Mouse (Mus musculus): ENCODE results near the gene Arhgap19. TPM values are rescaled to one million over a fixed set of nuclear protein-coding genes. Genes with fewer than 3 reads are reported as not detected.

Arhgap19 gene
- polyA plus RNA-seq, 1 experiment from 2014 or later, result 14.2 TPM

- WGBS, result 32% methylated on average over 12 of the region's 12 CpGs
- Histone ChIP-seq H3K4me3 (ENCODE audit: low read length) (no peak overlapping the region), H3K4me1 (ENCODE audit: control insufficient read depth, insufficient read depth, low read length) (no peaks in the 10 kb centered on the region), H3K9me3 (ENCODE audit: control insufficient read depth, low read length) (no peaks in the 10 kb centered on the region), H3K9ac (ENCODE audit: low read depth, low read length) (no peak overlapping the region), H3K27ac (ENCODE audit: low read length) (no peak overlapping the region), H3K4me2 (ENCODE audit: low read depth, low read length) (no peak overlapping the region), H3K36me3 (ENCODE audit: control insufficient read depth, insufficient read depth, low read length) (no peaks in the 10 kb centered on the region), H3K27me3 (replicated peaks; ENCODE audit: control insufficient read depth, insufficient read depth, low read length) (no peaks in the 10 kb centered on the region)
- ATAC-seq, result peak; percentile 79
Measured at GRCm38 (mm10) chr19:41763870-41764660, 37.8 kb downstream of the Arhgap19 start.

- H3K36me3 ChIP-seq (ENCODE audit: control insufficient read depth, insufficient read depth, low read length), result no peaks in the 10 kb centered on the region
- H3K9me3 ChIP-seq (ENCODE audit: control insufficient read depth, low read length), result no peaks in the 10 kb centered on the region
- H3K4me1 ChIP-seq (ENCODE audit: control insufficient read depth, insufficient read depth, low read length), result no peaks in the 10 kb centered on the region
- no peak overlapping the region for H3K4me2 ChIP-seq (ENCODE audit: low read depth, low read length)
- no peak overlapping the region for H3K27ac ChIP-seq (ENCODE audit: low read length)
- no peak overlapping the region for H3K4me3 ChIP-seq (ENCODE audit: low read length)
- H3K27me3 ChIP-seq (replicated peaks; ENCODE audit: control insufficient read depth, insufficient read depth, low read length), result no peaks in the 10 kb centered on the region
- no peak for ATAC-seq
- 39% methylated on average over 9 of the region's 9 CpGs for WGBS
- H3K9ac ChIP-seq (ENCODE audit: low read depth, low read length), result no peak overlapping the region; the same call in 1 of the 2 replicates
Measured at GRCm38 (mm10) chr19:41761529-41761928, 40.3 kb downstream of the Arhgap19 start.

GRCm38 (mm10) chr19:41759765-41760164 lies 42.1 kb downstream of the Arhgap19 start:
- no peak overlapping the region for H3K9ac ChIP-seq (ENCODE audit: low read depth, low read length)
- no peak overlapping the region for H3K27ac ChIP-seq (ENCODE audit: low read length)
- no peak overlapping the region for H3K4me3 ChIP-seq (ENCODE audit: low read length)
- no peak overlapping the region for H3K4me2 ChIP-seq (ENCODE audit: low read depth, low read length)
- 80% methylated on average over 6 of the region's 6 CpGs for WGBS
- no peak for ATAC-seq
- H3K36me3 ChIP-seq (ENCODE audit: control insufficient read depth, insufficient read depth, low read length), result no peaks in the 10 kb centered on the region
- H3K27me3 ChIP-seq (replicated peaks; ENCODE audit: control insufficient read depth, insufficient read depth, low read length), result no peaks in the 10 kb centered on the region
- H3K9me3 ChIP-seq (ENCODE audit: control insufficient read depth, low read length), result no peaks in the 10 kb centered on the region
- H3K4me1 ChIP-seq (ENCODE audit: control insufficient read depth, insufficient read depth, low read length), result no peaks in the 10 kb centered on the region

- Histone ChIP-seq H3K9me3 (ENCODE audit: control insufficient read depth, low read length) (no peaks in the 10 kb centered on the region), H3K36me3 (ENCODE audit: control insufficient read depth, insufficient read depth, low read length) (no peaks in the 10 kb centered on the region), H3K9ac (ENCODE audit: low read depth, low read length) (no peak overlapping the region), H3K4me2 (ENCODE audit: low read depth, low read length) (no peak overlapping the region), H3K27ac (ENCODE audit: low read length) (no peak overlapping the region), H3K4me1 (ENCODE audit: control insufficient read depth, insufficient read depth, low read length) (no peaks in the 10 kb centered on the region), H3K27me3 (replicated peaks; ENCODE audit: control insufficient read depth, insufficient read depth, low read length) (no peaks in the 10 kb centered on the region), H3K4me3 (ENCODE audit: low read length) (no peak overlapping the region)
- 86% methylated on average over 5 of the region's 5 CpGs for WGBS
- ATAC-seq, result no peak
Measured at GRCm38 (mm10) chr19:41759270-41759669, 42.6 kb downstream of the Arhgap19 start.

- 82% methylated on average over 15 of the region's 15 CpGs for WGBS
- H3K4me2 ChIP-seq (ENCODE audit: low read depth, low read length), result no peak overlapping the region
- no peak for ATAC-seq
Measured at GRCm38 (mm10) chr19:41754760-41755159, 47.1 kb downstream of the Arhgap19 start.

GRCm38 (mm10) chr19:41751906-41752305 lies 49.9 kb downstream of the Arhgap19 start:
- no peak overlapping the region for H3K27ac ChIP-seq (ENCODE audit: low read length)
- no peaks in the 10 kb centered on the region for H3K4me1 ChIP-seq (ENCODE audit: control insufficient read depth, insufficient read depth, low read length)
- H3K4me3 ChIP-seq (ENCODE audit: low read length), result no peak overlapping the region
- no peaks in the 10 kb centered on the region for H3K27me3 ChIP-seq (replicated peaks; ENCODE audit: control insufficient read depth, insufficient read depth, low read length)
- no peak overlapping the region for H3K9ac ChIP-seq (ENCODE audit: low read depth, low read length)
- H3K9me3 ChIP-seq (ENCODE audit: control insufficient read depth, low read length), result no peaks in the 10 kb centered on the region
- H3K36me3 ChIP-seq (ENCODE audit: control insufficient read depth, insufficient read depth, low read length), result no peaks in the 10 kb centered on the region
- H3K4me2 ChIP-seq (ENCODE audit: low read depth, low read length), result no peak overlapping the region
- 74% methylated on average over 11 of the region's 11 CpGs for WGBS
- no peak for ATAC-seq

More at GRCm38 (mm10) chr19:41754760-41755159, 47.1 kb downstream of the Arhgap19 start:
- Histone ChIP-seq H3K4me3 (ENCODE audit: low read length) (no peak overlapping the region), H3K36me3 (ENCODE audit: control insufficient read depth, insufficient read depth, low read length) (no peaks in the 10 kb centered on the region), H3K27me3 (replicated peaks; ENCODE audit: control insufficient read depth, insufficient read depth, low read length) (no peaks in the 10 kb centered on the region), H3K9ac (ENCODE audit: low read depth, low read length) (no peak overlapping the region), H3K9me3 (ENCODE audit: control insufficient read depth, low read length) (no peaks in the 10 kb centered on the region), H3K27ac (ENCODE audit: low read length) (no peak overlapping the region), H3K4me1 (ENCODE audit: control insufficient read depth, insufficient read depth, low read length) (no peaks in the 10 kb centered on the region)

- Histone ChIP-seq H3K9ac (ENCODE audit: low read depth, low read length) (no peak overlapping the region), H3K4me2 (ENCODE audit: low read depth, low read length) (no peak overlapping the region), H3K4me3 (ENCODE audit: low read length) (no peak overlapping the region), H3K4me1 (ENCODE audit: control insufficient read depth, insufficient read depth, low read length) (peaks cover 10% of the 10 kb centered on the region; the same call in 1 of the 2 replicates), H3K36me3 (ENCODE audit: control insufficient read depth, insufficient read depth, low read length) (no peaks in the 10 kb centered on the region), H3K27me3 (replicated peaks; ENCODE audit: control insufficient read depth, insufficient read depth, low read length) (peaks cover 16% of the 10 kb centered on the region), H3K9me3 (ENCODE audit: control insufficient read depth, low read length) (no peaks in the 10 kb centered on the region), H3K27ac (ENCODE audit: low read length) (no peak overlapping the region)
- 85% methylated on average over 14 of the region's 14 CpGs for WGBS
- no peak for ATAC-seq
Measured at GRCm38 (mm10) chr19:41747436-41747835, 54.4 kb downstream of the Arhgap19 start.

GRCm38 (mm10) chr19:41745941-41746557 lies 55.8 kb downstream of the Arhgap19 start:
- Histone ChIP-seq H3K4me1 (ENCODE audit: control insufficient read depth, insufficient read depth, low read length) (peaks cover 10% of the 10 kb centered on the region; the same call in 1 of the 2 replicates), H3K9ac (ENCODE audit: low read depth, low read length) (no peak overlapping the region), H3K27ac (ENCODE audit: low read length) (no peak overlapping the region), H3K4me3 (ENCODE audit: low read length) (no peak overlapping the region), H3K9me3 (ENCODE audit: control insufficient read depth, low read length) (no peaks in the 10 kb centered on the region), H3K4me2 (ENCODE audit: low read depth, low read length) (no peak overlapping the region), H3K36me3 (ENCODE audit: control insufficient read depth, insufficient read depth, low read length) (no peaks in the 10 kb centered on the region), H3K27me3 (replicated peaks; ENCODE audit: control insufficient read depth, insufficient read depth, low read length) (peaks cover 22% of the 10 kb centered on the region)
- ATAC-seq, result 0 out of 2 replicates have a peak, but pooled peaks have one; percentile 18
- 56% methylated on average over 15 of the region's 15 CpGs for WGBS

GRCm38 (mm10) chr19:41743396-41743795 lies 58.5 kb downstream of the Arhgap19 start, which contains the start of gene Slit1:
Slit1 (minus strand) TSS chr19:41743665.
- H3K27ac ChIP-seq (ENCODE audit: low read length), result no peak within 1 kb of the TSS
- 0 out of 2 replicates have a peak, but pooled peaks have one; percentile 50 for ATAC-seq
- H3K4me1 ChIP-seq (ENCODE audit: control insufficient read depth, insufficient read depth, low read length), result peaks cover 10% of the 10 kb centered on the region; the same call in 1 of the 2 replicates
- WGBS, result under 1% methylated on average over 34 of the region's 44 CpGs
- peaks cover 35% of the 10 kb centered on the region for H3K27me3 ChIP-seq (replicated peaks; ENCODE audit: control insufficient read depth, insufficient read depth, low read length)
- peak within 1 kb of the TSS; percentile 45 for H3K4me3 ChIP-seq (ENCODE audit: low read length)
- H3K9me3 ChIP-seq (ENCODE audit: control insufficient read depth, low read length), result no peaks in the 10 kb centered on the region
- H3K36me3 ChIP-seq (ENCODE audit: control insufficient read depth, insufficient read depth, low read length), result no peaks in the 10 kb centered on the region
- H3K9ac ChIP-seq (ENCODE audit: low read depth, low read length), result peak within 1 kb of the TSS; percentile 40; the same call in 1 of the 2 replicates
- peak within 1 kb of the TSS; percentile 80 for H3K4me2 ChIP-seq (ENCODE audit: low read depth, low read length)

Data from intestine, embryonic 16.5 days (tissue).